Mouse (Mus musculus) kidney, adult 2 months (tissue): Measurements from ENCODE around the gene Hypk.

Source experiments
- CTCF ChIP-seq: fragments of 200-500 bp; conservative IDR thresholded peaks from 2 replicates; pipeline ENCODE4 v1.5.1; 2011; ENCODE audit warnings: low read depth, mild to moderate bottlenecking, control low read depth, low read length, moderate library complexity, mixed read lengths; ENCODE audit not compliant: insufficient read depth, insufficient read length
- POLR2A ChIP-seq: fragments of 200-500 bp; IDR thresholded peaks from one replicate; pipeline ENCODE4 v1.6.1; 2011; ENCODE audit warnings: low read depth, low read length, control low read depth

DNA sequence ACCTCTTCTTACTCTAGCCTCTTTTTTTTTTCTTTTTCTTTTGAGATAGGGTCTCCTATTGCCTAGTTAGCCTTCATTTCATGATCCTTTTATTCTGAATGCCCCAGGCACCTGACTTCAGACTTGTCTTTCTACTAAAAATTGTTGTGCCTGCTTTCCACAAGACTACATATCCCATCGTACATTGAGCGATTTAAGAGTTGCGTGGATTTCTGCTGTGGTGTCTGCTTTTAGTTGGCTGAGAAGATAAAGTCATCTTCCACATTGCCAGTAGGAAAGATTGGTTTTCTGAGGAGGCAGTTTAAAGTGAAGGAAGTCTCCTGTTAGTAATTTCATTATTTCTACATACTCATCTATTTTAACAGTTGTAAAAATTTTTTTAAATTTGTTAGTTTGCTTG lies 37.5 kb upstream of the Hypk start:
- TF ChIP-seq POLR2A (no peak), CTCF (no peak)
